Mouse (Mus musculus): ENCODE measurements around the gene Osbpl10. TPM values are rescaled to one million over a fixed set of nuclear protein-coding genes. Genes with fewer than 3 reads are reported as not detected.

The Osbpl10 gene
- polyA plus RNA-seq, 1 experiment = not detected

DNA sequence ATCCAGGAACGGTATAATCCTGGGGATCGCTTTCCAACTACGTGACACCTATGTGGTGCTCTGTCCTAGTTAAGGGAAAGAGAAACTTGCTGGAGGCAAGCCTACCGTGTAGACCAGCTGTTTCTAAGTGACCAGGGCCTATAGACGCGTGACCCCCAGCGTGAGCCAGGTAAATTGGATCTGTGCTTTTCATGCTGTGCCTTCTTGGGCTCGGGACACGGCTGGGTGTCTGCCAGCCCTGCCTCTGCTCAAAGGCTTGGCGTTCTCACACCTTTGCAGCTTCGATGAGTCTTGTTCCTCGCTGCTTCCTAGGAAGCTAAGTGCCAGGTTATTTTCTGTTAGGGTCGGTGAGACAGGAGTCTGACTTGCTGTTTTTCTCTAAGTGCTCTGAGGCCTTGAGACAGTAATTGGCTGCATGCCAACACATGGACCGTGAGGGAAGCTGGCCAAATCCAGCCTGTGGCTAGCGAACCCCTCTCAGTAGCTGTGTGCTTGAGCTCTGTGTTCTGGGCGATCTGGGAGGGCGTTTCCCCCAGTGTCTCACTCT lies 142.4 kb downstream of the Osbpl10 start:
- Histone ChIP-seq H3K4me1 (ENCODE audit: control insufficient read depth) (no peaks in the 10 kb centered on the region), H3K9me3 (ENCODE audit: control insufficient read depth, low read length) (no peaks in the 10 kb centered on the region), H3K4me3 (replicated peaks) (no peak overlapping the region), H3K27me3 (ENCODE audit: control insufficient read depth) (no peaks in the 10 kb centered on the region), H3K36me3 (ENCODE audit: control insufficient read depth) (no peaks in the 10 kb centered on the region)
- TF ChIP-seq GATA1 (IDR thresholded peaks at IDR 0.05; ENCODE audit: low read length) (no peak), TAL1 (IDR thresholded peaks at IDR 0.05; ENCODE audit: low read length) (no peak)

DNA sequence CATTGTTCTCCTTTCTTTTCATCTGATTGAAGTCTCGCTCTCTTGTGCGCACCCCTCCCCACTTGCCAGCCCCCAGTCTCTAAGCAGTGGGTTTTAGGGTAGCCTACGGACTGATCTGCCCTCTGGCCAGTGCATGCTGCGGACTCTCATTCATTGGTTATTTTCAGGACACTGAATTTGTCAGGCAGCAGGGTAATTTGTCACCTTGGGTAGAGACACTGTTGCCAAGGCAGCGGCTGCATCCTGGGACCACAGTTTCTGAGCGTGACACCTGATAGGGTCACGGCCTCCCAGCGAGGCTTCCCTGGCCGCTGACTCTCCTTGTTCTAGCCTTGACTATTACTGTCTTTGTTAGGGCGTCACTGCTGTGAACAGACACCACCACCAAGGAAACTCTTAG lies 149.0 kb downstream of the Osbpl10 start:
- H3K27me3 ChIP-seq (ENCODE audit: control insufficient read depth) = no peaks in the 10 kb centered on the region
- no peaks in the 10 kb centered on the region for H3K36me3 ChIP-seq (ENCODE audit: control insufficient read depth)
- no peaks in the 10 kb centered on the region for H3K9me3 ChIP-seq (ENCODE audit: control insufficient read depth, low read length)
- no peaks in the 10 kb centered on the region for H3K4me1 ChIP-seq (ENCODE audit: control insufficient read depth)
- no peak for TF ChIP-seq TAL1 (IDR thresholded peaks at IDR 0.05; ENCODE audit: low read length)
- no peak for TF ChIP-seq GATA1 (IDR thresholded peaks at IDR 0.05; ENCODE audit: low read length)
- no peak overlapping the region for H3K4me3 ChIP-seq (replicated peaks)

DNA sequence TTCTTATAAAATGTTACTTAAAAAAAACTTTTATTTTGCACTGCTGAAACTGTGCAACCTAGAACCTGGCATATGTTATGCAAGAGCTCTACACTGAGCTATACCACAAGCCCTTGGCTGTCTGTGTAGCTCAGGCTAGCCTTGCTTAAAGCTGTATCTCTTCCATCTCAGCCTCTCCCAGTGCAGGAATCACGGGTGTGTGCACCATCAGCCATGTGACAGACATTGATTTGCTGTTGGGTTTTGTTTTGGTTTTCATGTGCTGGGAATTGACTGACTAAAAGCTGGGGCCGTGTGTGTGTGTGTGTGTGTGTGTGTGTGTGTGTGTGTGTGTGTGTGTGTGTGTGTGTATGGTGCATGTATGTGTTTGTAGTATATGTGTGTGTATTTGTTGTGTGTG lies 155.6 kb downstream of the Osbpl10 start:
- Histone ChIP-seq H3K9me3 (ENCODE audit: control insufficient read depth, low read length) (no peaks in the 10 kb centered on the region), H3K36me3 (ENCODE audit: control insufficient read depth) (no peaks in the 10 kb centered on the region), H3K4me1 (ENCODE audit: control insufficient read depth) (peaks cover 1% of the 10 kb centered on the region; the same call in 1 of the 2 replicates), H3K4me3 (replicated peaks) (no peak overlapping the region), H3K27me3 (ENCODE audit: control insufficient read depth) (no peaks in the 10 kb centered on the region)
- TF ChIP-seq GATA1 (IDR thresholded peaks at IDR 0.05; ENCODE audit: low read length) = no peak

DNA sequence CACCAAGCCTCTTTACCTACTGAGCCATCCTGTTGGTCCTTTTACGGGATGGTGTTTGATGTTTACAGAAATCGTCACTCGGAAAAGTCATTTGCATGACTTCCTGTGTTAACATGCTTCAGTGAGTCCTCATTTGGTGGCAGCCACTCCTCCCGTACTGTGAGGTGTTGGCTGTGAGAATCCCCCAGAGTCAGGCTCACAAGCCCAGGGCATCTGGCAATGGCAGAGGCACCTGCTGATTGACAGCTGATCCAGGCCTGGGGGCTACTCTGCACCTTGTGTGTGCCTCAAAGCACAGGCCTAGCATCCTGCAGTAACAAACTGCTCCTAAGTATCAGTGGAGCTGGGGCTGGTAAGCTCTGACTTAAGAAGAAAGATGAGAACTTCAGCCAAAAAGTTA lies 156.4 kb downstream of the Osbpl10 start:
- H3K27me3 ChIP-seq (ENCODE audit: control insufficient read depth) = no peaks in the 10 kb centered on the region
- H3K9me3 ChIP-seq (ENCODE audit: control insufficient read depth, low read length) = no peaks in the 10 kb centered on the region
- peaks cover 1% of the 10 kb centered on the region; the same call in 1 of the 2 replicates for H3K4me1 ChIP-seq (ENCODE audit: control insufficient read depth)
- H3K4me3 ChIP-seq (replicated peaks) = no peak overlapping the region
- H3K36me3 ChIP-seq (ENCODE audit: control insufficient read depth) = no peaks in the 10 kb centered on the region
- TF ChIP-seq GATA1 (IDR thresholded peaks at IDR 0.05; ENCODE audit: low read length) = no peak
- TF ChIP-seq TAL1 (IDR thresholded peaks at IDR 0.05; ENCODE audit: low read length) = no peak

DNA sequence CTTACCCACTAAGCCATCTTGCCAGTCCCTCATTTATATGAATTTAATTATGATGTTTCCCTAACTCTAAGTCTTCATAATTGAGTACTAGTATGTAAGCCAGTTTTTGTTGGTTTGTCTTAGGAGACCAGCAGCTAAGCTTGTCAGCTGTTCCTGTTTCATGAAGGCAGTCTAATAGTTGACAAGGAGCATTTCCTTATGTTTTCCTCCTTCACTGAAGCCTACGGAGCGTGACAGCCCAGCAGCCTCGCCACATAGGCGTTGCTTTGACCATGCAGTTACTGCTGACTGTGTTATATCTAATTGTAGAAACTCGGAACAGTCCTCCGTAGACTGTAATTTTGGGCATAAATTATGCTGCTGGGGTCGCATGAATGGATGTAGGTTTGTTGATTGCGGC lies 157.0 kb downstream of the Osbpl10 start:
- no peaks in the 10 kb centered on the region for H3K36me3 ChIP-seq (ENCODE audit: control insufficient read depth)
- H3K9me3 ChIP-seq (ENCODE audit: control insufficient read depth, low read length) = no peaks in the 10 kb centered on the region
- no peak for TF ChIP-seq TAL1 (IDR thresholded peaks at IDR 0.05; ENCODE audit: low read length)
- no peak for TF ChIP-seq GATA1 (IDR thresholded peaks at IDR 0.05; ENCODE audit: low read length)

DNA sequence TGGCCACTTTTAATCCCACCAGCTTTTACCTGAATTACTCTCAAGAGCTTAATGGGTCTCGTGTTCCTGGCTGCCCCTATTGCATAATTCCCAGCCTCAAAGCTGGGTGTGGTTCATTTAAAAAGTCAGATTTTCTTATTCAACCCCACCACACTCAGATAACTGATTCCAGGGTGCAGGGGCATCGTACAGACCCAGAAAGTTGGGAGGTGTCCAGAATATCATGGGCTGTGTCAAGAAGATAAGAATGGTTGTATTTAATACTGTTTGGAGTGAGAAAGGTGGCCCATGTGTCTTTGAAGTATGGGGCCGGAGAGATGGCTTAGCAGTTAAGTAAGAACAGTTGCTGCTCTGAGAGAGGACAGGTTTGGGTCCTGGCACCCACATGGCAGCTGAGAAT lies 159.5 kb downstream of the Osbpl10 start:
- no peak overlapping the region for H3K4me3 ChIP-seq (replicated peaks)
- H3K36me3 ChIP-seq (ENCODE audit: control insufficient read depth) = no peaks in the 10 kb centered on the region
- H3K4me1 ChIP-seq (ENCODE audit: control insufficient read depth) = peaks cover 1% of the 10 kb centered on the region; the same call in 1 of the 2 replicates
- TF ChIP-seq GATA1 (IDR thresholded peaks at IDR 0.05; ENCODE audit: low read length) = no peak
- no peak for TF ChIP-seq TAL1 (IDR thresholded peaks at IDR 0.05; ENCODE audit: low read length)
- no peaks in the 10 kb centered on the region for H3K9me3 ChIP-seq (ENCODE audit: control insufficient read depth, low read length)
- no peaks in the 10 kb centered on the region for H3K27me3 ChIP-seq (ENCODE audit: control insufficient read depth)

More for the DNA sequence above, 157.0 kb downstream of the Osbpl10 start:
- Histone ChIP-seq H3K4me1 (ENCODE audit: control insufficient read depth) (peaks cover 1% of the 10 kb centered on the region; the same call in 1 of the 2 replicates), H3K27me3 (ENCODE audit: control insufficient read depth) (no peaks in the 10 kb centered on the region), H3K4me3 (replicated peaks) (no peak overlapping the region)

DNA sequence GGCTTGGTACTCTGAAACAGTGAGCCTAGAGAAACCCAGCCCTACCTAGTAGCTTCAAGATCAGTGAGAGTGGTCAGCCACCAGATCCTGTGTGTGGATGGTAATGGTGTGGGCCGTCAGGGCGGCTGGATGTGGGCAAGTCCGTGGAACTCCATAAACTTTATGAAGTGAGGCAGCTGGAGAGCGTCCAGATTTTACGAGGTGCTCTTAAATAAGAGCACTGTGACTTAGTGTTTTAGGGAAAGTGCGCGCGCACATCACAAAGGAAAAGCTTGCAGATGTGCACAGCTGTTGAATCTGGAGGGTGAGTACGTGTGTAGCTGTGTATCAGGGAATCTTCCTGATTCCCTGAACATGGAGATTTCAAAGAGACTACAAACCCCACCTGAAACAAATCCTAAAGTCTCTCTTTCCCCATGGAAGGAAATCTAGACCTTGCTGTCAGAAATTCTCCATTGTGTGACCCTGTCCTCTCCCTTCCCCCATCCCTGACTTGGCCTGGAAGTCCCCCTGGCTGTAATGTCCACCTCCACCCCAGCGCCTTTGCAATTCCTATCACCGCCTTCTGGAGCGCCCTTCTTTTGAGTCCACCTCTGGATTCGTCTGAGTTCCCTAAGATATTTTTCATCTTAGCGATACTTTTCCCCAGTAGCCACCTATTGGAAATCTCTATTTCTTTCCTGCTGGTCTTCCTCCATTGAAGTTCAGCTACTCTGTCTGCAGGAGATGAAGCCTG lies 161.4 kb downstream of the Osbpl10 start:
- H3K27me3 ChIP-seq (ENCODE audit: control insufficient read depth) = no peaks in the 10 kb centered on the region
- peaks cover 1% of the 10 kb centered on the region; the same call in 1 of the 2 replicates for H3K4me1 ChIP-seq (ENCODE audit: control insufficient read depth)
- H3K4me3 ChIP-seq (replicated peaks) = no peak overlapping the region
- no peaks in the 10 kb centered on the region for H3K9me3 ChIP-seq (ENCODE audit: control insufficient read depth, low read length)
- H3K36me3 ChIP-seq (ENCODE audit: control insufficient read depth) = no peaks in the 10 kb centered on the region
- TF ChIP-seq TAL1 (IDR thresholded peaks at IDR 0.05; ENCODE audit: low read length) (no peak), GATA1 (IDR thresholded peaks at IDR 0.05; ENCODE audit: low read length) (no peak)

DNA sequence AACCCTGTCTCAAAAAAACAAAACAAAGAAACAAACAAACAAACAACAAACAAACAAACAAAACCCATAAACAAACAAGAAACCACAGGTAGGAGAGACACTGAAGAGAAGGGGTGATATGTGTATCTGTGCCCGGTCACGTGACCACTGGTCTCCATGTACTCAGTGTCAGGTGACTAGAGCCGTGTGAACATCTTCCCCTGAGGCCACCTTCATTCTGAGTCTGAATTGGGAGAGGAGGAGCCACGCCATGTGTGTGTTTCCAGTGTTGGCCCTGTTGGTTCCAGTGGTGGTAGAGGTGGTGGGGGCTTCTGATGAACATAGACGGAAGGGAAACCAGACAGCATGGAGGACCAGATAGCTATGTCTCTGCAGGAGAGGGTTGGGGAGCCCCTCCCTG lies 168.8 kb downstream of the Osbpl10 start:
- TF ChIP-seq GATA1 (IDR thresholded peaks at IDR 0.05; ENCODE audit: low read length) (no peak), TAL1 (IDR thresholded peaks at IDR 0.05; ENCODE audit: low read length) (no peak)
- Histone ChIP-seq H3K27me3 (ENCODE audit: control insufficient read depth) (no peaks in the 10 kb centered on the region), H3K9me3 (ENCODE audit: control insufficient read depth, low read length) (peaks cover 7% of the 10 kb centered on the region; the same call in 1 of the 2 replicates), H3K4me1 (ENCODE audit: control insufficient read depth) (no peaks in the 10 kb centered on the region), H3K4me3 (replicated peaks) (no peak overlapping the region), H3K36me3 (ENCODE audit: control insufficient read depth) (no peaks in the 10 kb centered on the region)

DNA sequence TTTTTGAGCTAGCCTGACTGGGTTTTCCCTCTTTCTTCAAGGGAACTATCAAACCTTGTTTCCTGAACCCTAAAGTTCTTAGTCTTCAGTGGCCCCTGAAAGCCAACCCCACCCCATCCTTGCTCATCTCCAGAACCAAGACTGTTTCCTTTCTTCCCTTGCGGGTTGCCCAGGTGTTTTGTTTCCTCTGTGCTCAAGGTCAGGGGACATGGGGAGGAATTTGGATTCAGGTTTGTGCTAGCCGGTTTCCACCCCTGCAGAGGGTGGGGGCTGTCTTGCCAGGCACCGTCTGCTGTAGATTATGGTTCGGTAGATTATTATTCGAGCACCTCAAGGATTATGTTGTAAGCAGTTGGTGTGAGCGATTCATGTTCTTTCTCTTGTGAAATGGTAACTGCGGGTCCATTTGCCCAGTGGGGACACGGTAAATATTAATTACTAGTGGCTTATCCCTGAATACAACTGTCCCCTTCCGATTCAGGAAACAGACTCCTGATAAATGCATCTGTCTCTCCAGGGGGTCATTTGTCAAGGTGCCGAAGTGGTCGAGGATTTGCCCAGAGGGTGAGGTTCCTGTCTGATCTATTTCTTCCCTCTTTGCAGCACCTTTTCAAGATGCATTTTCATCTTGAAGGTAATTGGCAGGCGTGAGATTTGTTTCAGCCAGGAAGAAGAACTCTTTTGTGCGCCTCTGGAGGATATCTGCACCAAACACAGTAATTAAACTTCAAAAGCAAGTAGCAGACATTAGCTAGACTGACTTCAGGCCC lies 169.4 kb downstream of the Osbpl10 start:
- Histone ChIP-seq H3K36me3 (ENCODE audit: control insufficient read depth) (no peaks in the 10 kb centered on the region), H3K27me3 (ENCODE audit: control insufficient read depth) (no peaks in the 10 kb centered on the region), H3K4me3 (replicated peaks) (no peak overlapping the region), H3K4me1 (ENCODE audit: control insufficient read depth) (no peaks in the 10 kb centered on the region), H3K9me3 (ENCODE audit: control insufficient read depth, low read length) (peaks cover 11% of the 10 kb centered on the region)
- TF ChIP-seq TAL1 (IDR thresholded peaks at IDR 0.05; ENCODE audit: low read length) (no peak), GATA1 (IDR thresholded peaks at IDR 0.05; ENCODE audit: low read length) (no peak)

Measured in erythroblast, embryonic 14.5 days (primary cell).